Mouse (Mus musculus): ENCODE results near the gene Olfr1177-ps. TPM values are rescaled to one million over a fixed set of nuclear protein-coding genes. Genes with fewer than 3 reads are reported as not detected.

Gene Olfr1177-ps
- not detected for polyA plus RNA-seq (2017; shearing (Covaris generic))

DNA sequence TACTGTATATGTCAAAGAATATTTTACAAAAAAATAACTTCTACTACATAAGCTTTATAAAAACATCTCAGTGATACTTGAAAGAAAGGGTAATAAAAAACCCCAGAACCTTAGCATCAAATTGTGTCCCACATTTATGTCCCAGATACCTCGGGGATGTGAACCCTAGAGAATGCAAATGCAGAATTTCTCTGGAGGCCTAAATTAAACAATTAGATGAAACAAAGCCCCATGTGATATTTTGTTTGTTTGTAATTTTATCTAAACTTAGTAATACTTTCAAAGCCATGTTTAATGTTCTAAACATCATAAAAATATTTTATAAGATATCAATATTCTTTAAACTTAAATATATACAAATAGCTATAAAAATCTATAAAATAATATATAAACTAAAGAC, at the start of gene Olfr1177-ps:
Olfr1177-ps (minus strand) TSS at position 101 of the 400 bp plus-strand sequence.

DNA sequence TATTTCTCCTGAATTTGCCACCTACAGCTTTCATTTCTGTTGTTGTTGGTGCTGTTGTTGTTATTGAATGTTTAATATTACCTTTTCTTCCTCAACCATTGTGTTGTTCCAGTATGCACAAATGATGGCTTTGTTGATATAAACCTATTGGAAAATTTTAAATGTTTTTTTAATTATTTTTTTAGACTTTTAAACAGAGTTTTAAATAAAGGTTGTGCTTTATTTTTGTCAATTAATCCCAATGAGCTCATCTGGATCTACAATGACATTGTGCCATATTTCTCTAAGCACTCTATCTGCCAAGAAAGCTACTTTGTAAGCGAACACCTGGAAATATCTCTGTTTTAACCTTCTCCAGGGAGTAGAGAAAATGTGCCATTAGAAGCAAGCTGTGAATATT, 40.5 kb upstream of the Olfr1177-ps start, which contains the start of gene Olfr1178:
Olfr1178 (plus strand) TSS at position 301 of the 400 bp plus-strand sequence.

GRCm38 (mm10) chr2:88336421-88336820, 9.9 kb downstream of the Olfr1177-ps start, which contains the start of gene Olfr1176:
Olfr1176 (plus strand) TSS chr2:88336721.

DNA sequence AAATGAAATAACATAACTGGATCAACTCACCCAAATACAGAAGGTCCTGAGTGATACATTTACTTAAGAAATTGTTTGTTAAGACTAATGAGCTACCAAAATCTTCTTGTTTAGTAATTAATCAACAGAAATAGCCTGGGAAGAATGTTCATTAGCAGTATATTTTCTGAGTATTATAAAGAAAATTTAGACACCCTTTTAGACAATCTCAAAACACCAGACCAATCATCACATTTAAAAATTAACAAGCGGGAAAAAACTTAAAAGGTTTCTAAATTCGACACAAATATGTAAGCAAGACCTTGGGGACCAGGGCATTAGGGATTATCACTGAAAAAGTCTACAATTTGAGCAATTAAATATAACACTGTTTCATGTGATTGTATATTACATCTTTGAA, 19.2 kb downstream of the Olfr1177-ps start, which contains the start of gene Olfr1175-ps:
Olfr1175-ps (minus strand) TSS at position 101 of the 400 bp plus-strand sequence.

DNA sequence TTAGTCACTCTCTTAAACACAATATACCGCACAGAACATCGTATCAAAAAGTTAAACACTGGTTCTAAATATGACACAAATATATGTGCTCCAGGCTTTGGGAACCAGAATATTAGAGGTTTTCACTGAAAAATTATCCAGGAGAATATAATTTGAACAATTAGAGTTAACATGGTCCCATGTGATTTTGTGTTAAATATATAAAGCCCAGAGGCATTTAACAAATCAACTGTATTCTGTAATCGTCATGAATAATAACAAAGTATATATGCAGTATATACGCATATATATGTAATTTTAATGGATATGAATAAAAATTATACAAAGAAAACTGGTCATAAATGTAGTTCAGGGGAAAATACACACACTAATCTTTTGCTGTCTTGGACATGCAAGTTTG, 31.3 kb downstream of the Olfr1177-ps start, which contains the start of gene Olfr1174-ps:
Olfr1174-ps (minus strand) TSS at position 101 of the 400 bp plus-strand sequence.

Other genes starting within 250 kb of the Olfr1177-ps start
- gene Olfr1166, start 218.2 kb downstream of the Olfr1177-ps start, polyA plus RNA-seq (2017; shearing (Covaris generic)) = not detected
- gene Olfr1167, start 191.3 kb downstream of the Olfr1177-ps start, polyA plus RNA-seq (2017; shearing (Covaris generic)) = not detected
- gene Olfr1168, start 164.6 kb downstream of the Olfr1177-ps start, polyA plus RNA-seq (2017; shearing (Covaris generic)) = not detected
- gene Olfr1170, start 118.2 kb downstream of the Olfr1177-ps start, polyA plus RNA-seq (2017; shearing (Covaris generic)) = not detected
- not detected for gene Olfr1173, start 66.6 kb downstream of the Olfr1177-ps start, polyA plus RNA-seq (2017; shearing (Covaris generic))
- gene Olfr1174-ps, start 31.4 kb downstream of the Olfr1177-ps start, polyA plus RNA-seq (2017; shearing (Covaris generic)) = not detected
- gene Olfr1175-ps, start 19.3 kb downstream of the Olfr1177-ps start, polyA plus RNA-seq (2017; shearing (Covaris generic)) = not detected
- gene Olfr1176, start 9.8 kb downstream of the Olfr1177-ps start, polyA plus RNA-seq (2017; shearing (Covaris generic)) = not detected
- not detected for gene Olfr1178, start 40.6 kb upstream of the Olfr1177-ps start, polyA plus RNA-seq (2017; shearing (Covaris generic))
- not detected for gene Olfr1179, start 60.0 kb upstream of the Olfr1177-ps start, polyA plus RNA-seq (2017; shearing (Covaris generic))
- not detected for gene Olfr1180, start 72.7 kb upstream of the Olfr1177-ps start, polyA plus RNA-seq (2017; shearing (Covaris generic))
- gene Olfr1181, start 79.7 kb upstream of the Olfr1177-ps start, polyA plus RNA-seq (2017; shearing (Covaris generic)) = not detected
- not detected for gene Gm13757, start 102.6 kb upstream of the Olfr1177-ps start, polyA plus RNA-seq (2017; shearing (Covaris generic))
- 0.04 TPM for gene Olfr1183, start 108.4 kb upstream of the Olfr1177-ps start, polyA plus RNA-seq (2017; shearing (Covaris generic))
- gene Olfr1184, start 137.1 kb upstream of the Olfr1177-ps start, polyA plus RNA-seq (2017; shearing (Covaris generic)) = not detected
- gene Olfr1185-ps1, start 146.8 kb upstream of the Olfr1177-ps start, polyA plus RNA-seq (2017; shearing (Covaris generic)) = not detected
- gene Olfr1186, start 172.1 kb upstream of the Olfr1177-ps start, polyA plus RNA-seq (2017; shearing (Covaris generic)) = not detected
- not detected for gene Olfr1188, start 210.4 kb upstream of the Olfr1177-ps start, polyA plus RNA-seq (2017; shearing (Covaris generic))
- gene Olfr1189, start 240.0 kb upstream of the Olfr1177-ps start, polyA plus RNA-seq (2017; shearing (Covaris generic)) = not detected

Measured in CD4-positive, CD25-positive, alpha-beta regulatory T cell, adult 9 weeks (primary cell).